In genomic region chrX:139762546-139762945, GRCm38 (mm10) we compare ENCODE assay signal across 10 mouse cellular contexts. TPM values are rescaled to one million over a fixed set of nuclear protein-coding genes. Genes with fewer than 3 reads are reported as not detected.
DNase-seq lines count a peak whose midpoint lies in the region; ATAC-seq and TF ChIP-seq lines count a peak whose summit lies in the region.
"Had no signal": no experiment of that assay in that cellular context is flagged by ENCODE, and none has a peak within 500 bp of the region (broad histone marks: within the 10 kb centered on the region; RNA-seq: fewer than 3 reads in every experiment).

No protein-coding gene starts in this region.

- no peaks in the 10 kb centered on the region for H3K4me1 ChIP-seq in MEL (ENCODE audit: control insufficient read depth in 1 of 2, insufficient read depth in 2 of 2, low read length in 2 of 2)
- no peaks in the 10 kb centered on the region for H3K4me1 ChIP-seq in midbrain, embryonic 13.5 days (replicated peaks)
- H3K4me1 ChIP-seq: limb, embryonic 13.5 days had no signal

- H3K36me3 ChIP-seq in MEL (ENCODE audit: control insufficient read depth in 1 of 2, insufficient read depth in 2 of 2, low read length in 2 of 2) = no peaks in the 10 kb centered on the region
- no peaks in the 10 kb centered on the region for H3K36me3 ChIP-seq in midbrain, embryonic 13.5 days
- H3K36me3 ChIP-seq: limb, embryonic 13.5 days had no signal

- no peaks in the 10 kb centered on the region for H3K9me3 ChIP-seq in MEL (replicated peaks; ENCODE audit: insufficient read depth, low read length)
- no peaks in the 10 kb centered on the region for H3K9me3 ChIP-seq in midbrain, embryonic 13.5 days
- H3K9me3 ChIP-seq: limb, embryonic 13.5 days had no signal

- H3K4me3 ChIP-seq in left cerebral cortex, adult 2 months = no peak overlapping the region
- no peak overlapping the region for H3K4me3 ChIP-seq in MEL (ENCODE audit: control insufficient read depth in 1 of 2, insufficient read depth in 1 of 2, low read depth in 2 of 2, low read length in 2 of 2)
- no peak overlapping the region for H3K4me3 ChIP-seq in midbrain, embryonic 13.5 days (replicated peaks)
- H3K4me3 ChIP-seq: limb, embryonic 13.5 days had no signal

- intact Hi-C loops in left cerebral cortex, adult 2 months (cut with DNase I) = loop anchor here (2.0 kb wide), 2 partner anchors 344 to 392 kb away; no protein-coding TSS in a partner anchor
- intact Hi-C loops in left cerebral cortex, postnatal 4 days (cut with DNase I) = loop anchor here (10.0 kb wide), 1 partner anchor 388 kb away; no protein-coding TSS in a partner anchor
- intact Hi-C loops in gastrocnemius, postnatal 14 days (cut with DNase I; ENCODE audit: low total_unique reads) = no loop called here

- DNase-seq in cerebellum, adult 9-10 months = peak; percentile 6
- DNase-seq in left cerebral cortex, adult 2 months (ENCODE audit: extremely low spot score in 1 of 2, low spot score in 2 of 2) = no peak
- DNase-seq in left cerebral cortex, postnatal 4 days = no peak
- DNase-seq in MEL (ENCODE audit: low read depth, low spot score) = peak; percentile 87
- peak; percentile 13 for DNase-seq in kidney, postnatal 14 days
- no peak for DNase-seq in gastrocnemius, postnatal 14 days

- no peak overlapping the region for H3K27ac ChIP-seq in left cerebral cortex, adult 2 months
- H3K27ac ChIP-seq in MEL (ENCODE audit: control insufficient read depth, low read depth, low read length) = no peak overlapping the region
- no peak overlapping the region for H3K27ac ChIP-seq in midbrain, embryonic 13.5 days
- H3K27ac ChIP-seq: limb, embryonic 13.5 days had no signal

- no peaks in the 10 kb centered on the region for H3K27me3 ChIP-seq in MEL (ENCODE audit: control insufficient read depth in 1 of 2, insufficient read depth in 2 of 2, low read length in 2 of 2)
- H3K27me3 ChIP-seq in midbrain, embryonic 13.5 days = no peaks in the 10 kb centered on the region; the same call in 1 of the 2 replicates

- no peak for ATAC-seq in cerebellum, adult (ENCODE audit: insufficient number of reproducible peaks, low FRiP score, low TSS enrichment)
- no peak for ATAC-seq in midbrain, embryonic 13.5 days

- TF ChIP-seq CTCF in left cerebral cortex, adult 2 months (IDR thresholded peaks at IDR 0.05) = peak; percentile 69
- TF ChIP-seq CTCF in MEL (IDR thresholded peaks at IDR 0.05 in 2 of 3, conservative IDR thresholded peaks at IDR 0.05 in 1 of 3; ENCODE audit: control insufficient read depth in 1 of 3, insufficient read depth in 1 of 3, low read depth in 2 of 3, low read length in 3 of 3, poor library complexity in 1 of 3, severe bottlenecking in 1 of 3) = peak; percentile 70 to 97 (median 71)

- 90% methylated on average over 2 of the region's 2 CpGs for WGBS in midbrain, embryonic 13.5 days

- no peak for TF ChIP-seq POLR2A in MEL (IDR thresholded peaks at IDR 0.05; ENCODE audit: control insufficient read depth in 1 of 2, insufficient read depth in 1 of 2, low read depth in 1 of 2, low read length in 2 of 2, poor library complexity in 1 of 2)

- H3K79me2 ChIP-seq in MEL (ENCODE audit: control insufficient read depth, insufficient read depth, low read length, poor library complexity) = no peaks in the 10 kb centered on the region

- no peak overlapping the region for H3K9ac ChIP-seq in MEL (ENCODE audit: control insufficient read depth, low read depth, low read length, poor library complexity, severe bottlenecking)
- no peak overlapping the region for H3K9ac ChIP-seq in midbrain, embryonic 13.5 days (replicated peaks)
- H3K9ac ChIP-seq: limb, embryonic 13.5 days had no signal

- TF ChIP-seq RAD21 in MEL (IDR thresholded peaks at IDR 0.05; ENCODE audit: low read depth, low read length) = peak; percentile 95

- TF ChIP-seq EP300 in MEL (IDR thresholded peaks at IDR 0.05; ENCODE audit: low read depth in 1 of 2, low read length in 2 of 2) = no peak

- no peak overlapping the region for H3K4me2 ChIP-seq in midbrain, embryonic 13.5 days (replicated peaks)
- H3K4me2 ChIP-seq: limb, embryonic 13.5 days had no signal

TF ChIP-seq in MEL, 35 proteins besides CTCF, POLR2A, EP300 and RAD21:
- 0 out of 2 replicates have a peak, but pooled peaks have one; percentile 25 for TF ChIP-seq HCFC1 (IDR thresholded peaks at IDR 0.05; ENCODE audit: low read depth, low read length)
- no peak for TF ChIP-seq MAFK (IDR thresholded peaks at IDR 0.05; ENCODE audit: borderline replicate concordance, low read depth, low read length)
- TF ChIP-seq POLR2AphosphoS2 (IDR thresholded peaks at IDR 0.05; ENCODE audit: low read length) = no peak
- no peak for TF ChIP-seq MAZ (IDR thresholded peaks at IDR 0.05; ENCODE audit: low read depth, low read length)
- no peak for TF ChIP-seq ZMIZ1 (IDR thresholded peaks at IDR 0.05; ENCODE audit: low read depth, low read length)
- peak; percentile 98 for TF ChIP-seq SMC3 (IDR thresholded peaks at IDR 0.05; ENCODE audit: low read depth, low read length)
- no peak for TF ChIP-seq E2F4 (IDR thresholded peaks at IDR 0.05; ENCODE audit: borderline replicate concordance, low read depth, low read length)
- no peak for TF ChIP-seq MXI1 (IDR thresholded peaks at IDR 0.05; ENCODE audit: low read depth, low read length)
- no peak for TF ChIP-seq MYB (IDR thresholded peaks at IDR 0.05; ENCODE audit: low read depth, low read length)
- TF ChIP-seq ETS1 (IDR thresholded peaks at IDR 0.05; ENCODE audit: low read depth, low read length) = no peak
- no peak for TF ChIP-seq MAX (IDR thresholded peaks at IDR 0.05; ENCODE audit: low read length)
- peak; percentile 72 for TF ChIP-seq GATA1 (IDR thresholded peaks at IDR 0.05; ENCODE audit: low read depth, low read length)
- no peak for TF ChIP-seq GABPA (IDR thresholded peaks at IDR 0.05; ENCODE audit: low read depth, low read length)
- TF ChIP-seq ZNF384 (IDR thresholded peaks at IDR 0.05; ENCODE audit: low read depth, low read length) = no peak
- peak; percentile 97 for TF ChIP-seq ZC3H11A (IDR thresholded peaks at IDR 0.05; ENCODE audit: low read depth, low read length)
- TF ChIP-seq JUND (IDR thresholded peaks at IDR 0.05; ENCODE audit: low read depth, low read length) = no peak
- TF ChIP-seq TCF12 (IDR thresholded peaks at IDR 0.05; ENCODE audit: low read depth, low read length) = no peak

RNA-seq across cellular contexts. Expression of gene Ripply1, which starts 19.6 kb away (rescaled TPM):
- total RNA-seq in left cerebral cortex, adult 2 months (2021) = not detected
- total RNA-seq in left cerebral cortex, postnatal 4 days (2021) = not detected
- not detected in 2 replicates for total RNA-seq in MEL (2012; rRNA removed)
- not detected for polyA plus RNA-seq in MEL (2012; ENCODE audit: insufficient read depth in 1 of 2, insufficient read length in 2 of 2, low read depth in 1 of 2, low replicate concordance in 2 of 2, missing spikeins in 1 of 2)
- polyA plus RNA-seq in midbrain, embryonic 13.5 days (2015; fragmentation: Nextera tagmentation; extraction: Ambion mirVana) = 0.27 and 0.35 TPM in 2 replicates
- total RNA-seq in gastrocnemius, postnatal 14 days (2021) = under 1 TPM; 0.40 to 0.62 TPM

RNA-seq across cellular contexts. Expression of gene Cldn2, which starts 38.1 kb away (rescaled TPM):
- total RNA-seq in left cerebral cortex, adult 2 months (2021) = under 1 TPM; 0.44 to 0.57 TPM
- total RNA-seq in left cerebral cortex, postnatal 4 days (2021) = under 1 TPM in 1 of 2 experiments, not detected in 1; 0.26 TPM
- total RNA-seq in MEL (2012; rRNA removed) = not detected in 2 replicates
- not detected for polyA plus RNA-seq in MEL (2012; ENCODE audit: insufficient read depth in 1 of 2, insufficient read length in 2 of 2, low read depth in 1 of 2, low replicate concordance in 2 of 2, missing spikeins in 1 of 2)
- 0.11 and 0.18 TPM in 2 replicates for polyA plus RNA-seq in midbrain, embryonic 13.5 days (2015; fragmentation: Nextera tagmentation; extraction: Ambion mirVana)
- total RNA-seq in gastrocnemius, postnatal 14 days (2021) = under 1 TPM; 0.16 to 0.18 TPM

RNA-seq across cellular contexts. Expression of gene Gm15013, which starts 48.3 kb away (rescaled TPM):
- total RNA-seq in left cerebral cortex, adult 2 months (2021) = not detected
- not detected for total RNA-seq in left cerebral cortex, postnatal 4 days (2021)
- not detected in 2 replicates for total RNA-seq in MEL (2012; rRNA removed)
- under 1 TPM in 1 of 2 experiments, not detected in 1; 0.61 TPM for polyA plus RNA-seq in MEL (2012; ENCODE audit: insufficient read depth in 1 of 2, insufficient read length in 2 of 2, low read depth in 1 of 2, low replicate concordance in 2 of 2, missing spikeins in 1 of 2)
- polyA plus RNA-seq in midbrain, embryonic 13.5 days (2015; fragmentation: Nextera tagmentation; extraction: Ambion mirVana) = not detected in 2 replicates
- not detected for total RNA-seq in gastrocnemius, postnatal 14 days (2021)
- total RNA-seq: ES-E14 had no signal

Comparison
In these comparisons a context has a peak if more than half of its experiments do, and no peak if none do; other contexts are left out.
1. DNase-seq: peak in cerebellum, adult 9-10 months (single experiment), MEL (single experiment) and kidney, postnatal 14 days (single experiment); none in left cerebral cortex, adult 2 months (0 of 2), left cerebral cortex, postnatal 4 days (single experiment) and gastrocnemius, postnatal 14 days (single experiment).